Mouse (Mus musculus) liver, embryonic 14.5 days (tissue): ENCODE data around the gene Lrrc45.

Experiments used
- CTCF ChIP-seq: IDR thresholded peaks from 2 replicates; pipeline ENCODE4 v1.5.1; 2016; ENCODE audit warnings: antibody characterized with exemption, low read depth, control low read depth
- EP300 ChIP-seq: IDR thresholded peaks from 2 replicates; pipeline ENCODE4 v1.6.1; 2016; ENCODE audit warnings: antibody characterized with exemption, low read depth

DNA sequence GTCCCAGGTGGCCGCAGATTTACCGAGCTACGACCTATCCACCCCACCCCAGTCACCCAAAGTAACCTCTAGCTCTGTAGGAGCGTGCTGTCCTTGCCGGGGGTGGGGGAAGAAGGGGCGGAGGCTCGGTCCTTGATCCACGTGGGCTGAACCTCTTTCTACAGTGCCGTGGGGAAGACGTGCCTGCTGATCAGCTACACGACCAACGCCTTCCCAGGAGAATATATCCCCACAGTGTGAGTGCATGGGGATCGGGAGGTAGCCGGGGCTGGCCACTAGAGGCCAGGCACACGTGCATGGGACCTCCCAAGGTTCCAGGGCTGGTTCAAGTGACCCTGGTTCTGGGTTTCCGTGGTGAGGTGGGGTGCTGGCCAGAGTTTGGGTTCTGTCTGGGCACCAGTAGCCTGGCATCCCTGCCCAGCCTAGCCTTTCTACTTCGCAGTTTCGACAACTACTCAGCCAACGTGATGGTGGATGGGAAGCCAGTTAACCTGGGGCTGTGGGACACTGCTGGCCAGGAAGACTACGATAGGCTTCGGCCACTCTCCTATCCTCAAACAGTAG lies 8.4 kb downstream of the Lrrc45 start:
- TF ChIP-seq CTCF (no peak), EP300 (no peak)
